Mouse (Mus musculus) R1 (cell line): Measurements from ENCODE around the gene Rab6b.

Source experiments
- DNase-seq: peaks from one replicate; pipeline ENCODE4 v3.0.0-alpha.2; 2018; ENCODE audit warnings: low read depth, low spot score

Gene Rab6b

DNA sequence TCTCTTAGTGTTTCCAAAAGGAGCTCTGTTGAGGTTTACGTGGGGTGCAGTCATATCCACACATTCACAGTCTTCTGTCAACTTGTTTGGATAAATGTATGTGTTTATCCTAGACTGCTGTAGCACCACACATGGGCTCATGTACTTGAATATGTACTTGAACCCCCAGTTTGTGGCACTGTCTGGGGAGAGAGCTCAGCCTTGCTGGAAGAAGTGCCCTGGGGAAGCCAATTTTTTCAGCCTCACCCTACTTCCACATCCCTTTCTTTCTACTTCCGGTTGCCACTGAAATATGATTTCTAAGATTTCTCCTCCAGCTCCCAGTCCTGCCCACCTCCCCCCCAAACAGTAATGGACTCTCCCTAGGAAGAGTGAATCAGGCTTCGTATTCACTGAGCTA lies 17.9 kb upstream of the Rab6b start:
- no peak for DNase-seq

DNA sequence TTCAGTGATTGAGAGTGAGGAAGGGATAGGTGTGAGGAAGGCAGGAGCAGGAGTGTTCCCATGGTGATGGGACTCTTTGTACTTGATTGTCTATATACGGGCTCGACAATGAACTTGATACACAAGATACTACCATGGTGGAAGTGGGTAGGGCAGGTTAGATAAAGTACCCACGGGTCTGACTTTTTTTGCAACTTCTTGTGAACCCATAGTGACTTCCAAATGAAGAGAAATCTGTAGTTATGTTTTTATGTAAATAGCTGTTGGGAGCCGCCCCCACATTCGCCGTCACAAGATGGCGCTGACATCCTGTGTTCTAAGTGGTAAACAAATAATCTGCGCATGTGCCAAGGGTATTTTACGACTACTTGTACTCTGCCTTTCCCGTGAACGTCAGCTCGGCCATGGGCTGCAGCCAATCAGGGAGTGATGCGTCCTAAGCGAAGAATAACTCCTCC lies 3.2 kb upstream of the Rab6b start:
- peak; percentile 49 for DNase-seq

DNA sequence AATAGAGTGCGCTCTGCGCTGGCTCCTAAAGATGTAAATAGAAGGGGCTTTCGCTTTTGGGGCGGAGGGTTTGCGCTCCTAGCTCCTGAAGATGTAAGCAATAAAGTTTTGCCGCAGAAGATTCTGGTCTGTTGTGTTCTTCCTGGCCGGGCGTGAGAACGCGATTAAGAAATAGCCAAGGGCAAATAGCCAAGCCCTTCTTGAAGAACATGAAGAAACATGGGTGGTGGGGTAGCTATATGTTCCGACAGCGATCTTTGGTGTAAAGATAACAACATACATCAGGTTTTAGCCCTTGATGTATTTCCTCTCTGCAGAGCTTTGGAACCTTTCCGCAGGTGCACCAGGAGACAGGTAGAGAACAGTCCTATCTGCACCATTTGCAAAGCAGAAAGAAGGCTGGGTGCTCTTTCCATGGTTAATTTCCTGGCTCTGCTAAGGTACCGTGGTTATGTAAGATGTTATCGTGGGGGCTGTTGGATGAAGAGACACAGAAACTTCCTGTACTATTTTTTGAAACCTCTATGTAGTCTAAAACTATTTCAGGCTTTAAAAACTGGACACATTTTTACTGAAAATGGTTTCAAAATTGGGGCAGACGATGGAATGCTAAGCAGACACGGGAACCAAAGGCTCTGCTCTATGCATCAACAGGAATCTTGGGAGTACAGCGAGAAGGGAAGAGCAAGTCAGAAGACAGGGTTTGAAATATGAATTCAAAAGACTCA lies 2.5 kb upstream of the Rab6b start:
- DNase-seq = no peak

DNA sequence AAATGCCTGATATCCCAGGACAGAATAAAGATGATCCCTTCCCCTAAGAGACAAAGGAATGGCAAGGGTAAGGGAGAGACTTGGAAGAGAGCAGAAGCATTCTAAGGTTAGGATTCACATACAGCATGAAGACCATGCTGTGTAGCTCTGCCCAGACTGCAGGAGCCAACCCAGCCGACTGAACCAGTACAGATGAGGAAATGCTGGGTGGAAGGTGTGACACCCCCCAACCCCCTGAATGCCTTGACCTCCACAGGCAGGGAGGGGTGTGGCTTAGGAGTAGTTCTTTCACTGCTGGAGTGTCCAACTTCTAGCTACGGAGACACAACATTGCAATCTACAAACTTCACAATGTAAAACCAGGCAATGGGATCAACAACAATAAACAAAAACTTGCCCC lies 1.7 kb upstream of the Rab6b start:
- DNase-seq = no peak

DNA sequence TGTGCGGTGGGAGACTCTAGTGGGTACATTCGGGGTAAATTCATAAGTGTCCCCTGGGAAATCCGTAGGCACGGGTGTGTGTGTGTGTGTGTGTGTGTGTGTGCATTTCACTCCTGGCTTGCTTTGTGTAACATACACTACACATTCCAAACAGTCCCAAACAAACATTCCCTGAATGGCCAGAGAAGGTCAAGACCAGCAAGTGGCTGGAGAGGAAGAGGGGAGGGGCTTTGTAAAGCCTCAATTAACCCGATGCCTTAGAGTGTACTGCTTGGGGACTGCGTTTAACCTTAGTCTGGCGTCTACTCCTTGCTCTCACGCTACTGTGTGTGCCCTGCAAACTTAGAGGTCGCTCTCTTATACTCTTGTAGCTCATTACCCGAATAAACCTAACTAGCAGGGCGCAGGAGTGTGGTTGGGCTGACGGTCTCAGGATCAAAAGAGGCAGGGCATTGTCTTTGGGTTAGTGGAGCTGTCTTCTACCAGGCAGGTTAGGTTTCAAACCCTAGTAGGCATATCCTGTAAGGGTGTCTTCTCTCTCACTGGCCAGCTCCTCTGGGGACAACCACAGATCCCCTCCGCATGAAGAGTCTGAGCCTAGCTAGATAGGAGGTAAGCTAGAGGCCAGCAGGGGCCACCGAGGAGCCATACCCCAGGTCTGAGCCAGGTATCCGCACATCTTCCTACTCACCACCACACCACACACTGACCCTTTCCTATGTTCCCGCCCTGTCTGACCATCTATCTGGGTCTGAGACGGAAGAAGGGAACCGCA lies 673 bp upstream of the Rab6b start:
- DNase-seq = no peak

DNA sequence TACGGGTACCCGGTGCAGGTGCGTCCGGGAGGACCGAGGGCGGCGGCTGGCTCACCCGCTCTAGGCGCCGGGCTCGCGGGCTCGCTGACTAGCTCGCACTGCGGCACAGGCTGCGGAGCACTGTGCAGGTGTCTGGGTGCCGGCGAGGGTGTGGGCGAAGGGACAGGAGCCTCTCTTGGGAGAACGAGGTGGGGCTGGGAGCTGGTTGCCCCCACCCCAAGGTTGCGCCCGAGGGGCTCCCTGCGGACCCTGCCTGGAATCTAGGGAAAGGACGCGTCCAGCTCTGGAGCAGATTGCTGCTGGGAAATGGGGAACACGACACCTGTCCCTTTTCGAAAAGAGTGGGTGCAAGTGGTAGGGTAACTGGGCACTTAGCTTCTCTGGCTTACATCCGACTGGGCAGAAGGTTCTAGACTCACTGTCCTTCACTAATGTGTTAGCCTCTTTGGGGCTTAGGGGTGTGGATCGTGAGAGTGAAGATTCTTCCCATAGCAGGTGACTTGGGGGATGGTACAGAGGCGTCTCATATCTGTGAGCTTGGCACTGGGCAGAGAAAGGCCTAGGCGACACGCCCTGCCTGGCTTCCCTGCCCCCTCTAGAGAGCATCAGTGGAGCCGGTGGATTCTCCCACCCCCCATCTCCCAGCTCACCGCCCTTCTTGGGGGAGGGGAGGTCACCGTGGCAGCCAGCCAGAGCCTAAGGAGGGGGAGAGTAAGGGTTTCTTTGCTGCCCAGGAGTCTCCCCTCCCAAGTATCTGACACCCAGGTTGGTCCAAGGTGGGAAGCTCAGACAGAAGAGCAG lies 1.1 kb downstream of the Rab6b start:
- no peak for DNase-seq

DNA sequence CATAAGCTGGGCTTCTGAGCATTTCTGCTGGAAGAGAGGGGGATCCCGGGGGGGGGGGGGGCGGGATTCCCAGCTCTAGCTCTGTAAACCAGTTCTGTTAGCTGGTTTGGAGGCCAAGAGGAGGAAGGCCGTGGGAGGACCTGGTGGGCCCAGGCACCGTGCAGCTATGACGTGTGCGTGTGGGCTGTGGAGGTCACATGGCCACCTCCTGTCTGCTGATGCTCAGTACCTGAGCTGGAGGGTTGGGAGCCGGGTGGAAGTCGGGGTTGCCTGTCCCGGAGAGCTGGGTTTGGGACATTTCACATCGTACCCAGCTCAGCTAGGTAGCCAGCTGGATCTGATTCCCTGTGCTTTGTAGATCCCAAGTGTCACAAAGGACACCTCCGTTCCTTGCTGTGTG lies 1.8 kb downstream of the Rab6b start:
- no peak for DNase-seq

DNA sequence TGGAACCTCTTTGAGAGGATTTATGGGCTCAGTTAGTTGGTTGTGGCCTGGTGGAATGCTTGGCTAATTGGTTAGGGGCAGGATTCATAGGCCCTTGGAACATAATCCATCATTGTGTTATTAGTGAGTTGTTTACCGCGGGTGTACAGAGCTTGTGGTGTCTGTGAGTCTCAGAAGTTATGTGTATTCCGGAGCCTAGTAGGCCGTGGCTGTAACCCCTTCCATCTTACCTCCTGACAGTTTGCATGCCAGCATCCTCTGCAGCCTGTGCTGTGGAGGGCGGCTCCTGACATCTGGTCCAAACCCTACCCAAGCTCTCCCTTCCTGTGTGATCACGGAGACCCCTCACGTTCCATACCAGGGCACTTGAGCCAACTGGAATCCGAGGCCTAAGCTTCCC lies 2.7 kb downstream of the Rab6b start:
- no peak for DNase-seq

DNA sequence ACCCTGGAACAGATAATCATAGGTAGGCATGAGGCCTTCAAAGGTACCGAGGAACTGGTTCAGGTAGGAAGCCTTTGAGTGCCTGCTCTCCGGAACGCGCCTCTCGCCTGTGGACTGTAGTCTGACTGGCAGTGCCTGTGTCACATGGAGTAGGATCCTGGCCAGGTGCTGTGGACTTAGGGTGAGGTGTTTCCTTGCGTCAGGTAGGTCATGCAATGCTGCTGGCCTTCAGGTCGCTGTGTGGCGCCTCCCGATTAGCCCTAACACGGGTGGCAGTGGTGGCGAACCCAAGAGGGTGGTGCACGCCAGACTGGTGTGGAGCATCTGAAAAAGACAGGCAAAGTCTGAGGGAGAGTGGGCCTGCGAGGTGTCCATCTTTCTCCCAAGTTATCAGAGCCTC lies 3.3 kb downstream of the Rab6b start:
- no peak for DNase-seq

DNA sequence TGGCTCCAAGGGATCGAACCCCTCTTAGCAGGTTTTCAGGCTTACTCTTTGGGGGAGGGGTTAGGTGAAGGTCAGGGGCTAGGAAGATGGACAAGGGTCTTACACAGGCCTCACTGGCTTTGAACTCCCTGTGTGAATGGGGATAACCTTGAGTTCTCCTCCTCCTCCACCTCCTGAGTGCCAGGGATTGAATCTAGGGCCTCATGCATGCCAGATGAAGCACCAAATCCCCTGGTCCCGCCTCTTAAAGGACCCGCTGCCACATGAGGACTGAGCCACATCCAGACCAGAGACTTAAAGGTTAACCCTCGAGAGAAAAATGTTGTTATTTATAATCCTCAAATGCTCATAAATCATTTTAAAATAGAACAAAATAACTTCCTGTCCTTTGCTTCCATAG lies 5.4 kb downstream of the Rab6b start:
- DNase-seq = no peak

DNA sequence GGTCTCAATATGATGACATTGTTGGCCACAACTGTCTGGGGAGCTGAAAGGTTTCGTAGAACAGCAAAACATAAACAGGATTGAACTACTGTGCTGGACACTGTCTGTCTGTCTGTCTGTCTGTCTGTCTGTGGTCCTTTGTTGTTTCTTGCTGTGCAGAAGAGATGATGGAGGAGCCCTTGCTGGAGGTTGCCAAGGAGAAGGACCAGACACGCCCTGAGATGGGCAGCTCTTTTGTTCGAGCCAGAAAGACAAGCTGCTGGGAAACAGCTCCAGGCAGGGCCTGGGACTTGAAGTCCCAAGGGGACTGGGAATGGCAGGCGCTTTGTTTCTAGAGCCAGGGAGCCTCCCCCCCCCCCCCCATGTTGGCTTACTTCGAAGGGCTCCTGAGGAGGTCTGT lies 5.9 kb downstream of the Rab6b start:
- DNase-seq = no peak

DNA sequence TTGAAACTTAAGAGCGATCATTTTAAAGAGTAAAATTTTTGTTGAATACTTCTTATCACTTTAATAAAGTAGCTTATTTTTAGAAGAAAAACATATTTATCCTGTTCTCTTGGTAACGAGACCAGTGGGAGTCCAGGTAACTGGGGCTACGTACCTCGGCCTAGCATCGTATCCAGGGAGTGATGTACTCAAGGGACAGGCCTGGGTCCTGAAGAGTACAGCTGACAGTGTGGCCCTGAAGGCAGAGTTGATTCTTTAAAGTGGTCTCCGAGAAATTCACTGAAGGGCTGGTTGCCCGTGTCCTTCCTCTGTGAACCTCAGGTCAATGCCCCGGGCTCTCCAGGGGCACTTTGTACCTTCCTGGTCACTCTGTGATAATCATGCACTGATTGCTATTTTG lies 6.4 kb downstream of the Rab6b start:
- DNase-seq = no peak

DNA sequence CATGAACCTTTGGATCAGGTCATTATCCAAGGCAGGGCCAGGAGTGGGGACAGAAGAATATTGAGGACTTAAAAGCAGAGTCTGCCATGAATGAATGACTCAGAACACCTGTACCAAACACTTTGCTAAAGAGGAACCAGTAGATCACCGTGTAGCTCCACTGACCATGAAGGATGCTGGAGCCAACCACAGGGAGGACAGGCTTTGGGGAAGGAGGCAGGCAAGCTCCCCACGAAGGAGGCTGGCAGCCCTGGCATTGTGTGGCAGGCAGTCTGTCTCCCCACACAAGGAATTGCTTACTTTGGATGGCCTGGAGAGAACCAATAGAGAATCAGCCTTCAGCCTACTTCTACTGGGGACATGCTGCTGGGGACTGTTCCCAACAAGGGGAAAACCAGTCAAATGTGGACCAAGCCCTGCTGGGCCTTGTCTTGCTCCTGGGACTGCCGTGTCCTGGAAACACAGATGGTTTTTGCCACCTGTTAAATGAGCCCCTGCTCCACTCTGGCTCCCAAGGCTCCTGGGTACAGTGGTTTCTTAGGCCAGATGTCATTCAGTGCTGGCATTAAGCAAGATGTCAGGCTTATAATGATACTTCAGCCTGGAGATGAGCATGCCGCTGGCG lies 7.2 kb downstream of the Rab6b start:
- no peak for DNase-seq

DNA sequence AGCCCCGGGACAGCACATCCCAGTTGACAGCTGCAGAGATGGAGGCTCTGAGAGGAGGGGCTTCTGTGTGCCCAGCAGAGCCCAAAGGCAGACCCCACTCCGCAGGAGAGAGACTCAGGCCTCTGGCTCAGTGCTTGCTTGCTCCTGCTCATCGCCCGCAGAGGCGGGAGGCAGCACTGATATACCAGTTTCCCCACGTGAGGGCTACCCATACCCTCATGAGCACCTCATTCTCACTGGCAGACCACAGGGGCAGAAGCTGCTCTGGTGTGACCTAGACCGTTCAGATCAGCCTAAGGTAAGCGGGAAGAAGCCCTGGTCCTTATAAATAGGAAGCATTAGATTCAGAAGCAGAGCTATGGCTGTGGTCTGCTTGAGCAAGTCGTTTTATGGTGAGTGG lies 8.2 kb downstream of the Rab6b start:
- no peak for DNase-seq

DNA sequence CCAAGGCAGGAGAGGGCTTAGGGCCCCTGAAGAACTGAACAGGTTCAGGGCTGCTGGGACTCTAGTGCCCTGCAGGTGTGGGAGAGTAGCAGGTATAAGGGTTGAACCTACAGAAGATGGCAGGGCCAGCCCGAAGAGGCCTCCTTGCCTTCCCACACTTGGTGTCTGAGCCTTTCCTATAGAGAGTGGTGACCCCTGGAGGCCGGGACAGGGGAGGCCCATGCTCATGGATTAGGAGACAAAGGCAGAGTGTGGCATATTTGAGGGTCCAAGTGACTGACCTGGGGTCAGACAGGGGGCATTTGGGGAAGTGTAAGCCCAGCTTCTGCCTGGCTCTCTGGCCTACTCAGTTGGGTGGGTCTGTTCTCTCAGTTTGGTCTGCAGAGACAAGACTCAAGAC lies 8.6 kb downstream of the Rab6b start:
- DNase-seq = no peak

DNA sequence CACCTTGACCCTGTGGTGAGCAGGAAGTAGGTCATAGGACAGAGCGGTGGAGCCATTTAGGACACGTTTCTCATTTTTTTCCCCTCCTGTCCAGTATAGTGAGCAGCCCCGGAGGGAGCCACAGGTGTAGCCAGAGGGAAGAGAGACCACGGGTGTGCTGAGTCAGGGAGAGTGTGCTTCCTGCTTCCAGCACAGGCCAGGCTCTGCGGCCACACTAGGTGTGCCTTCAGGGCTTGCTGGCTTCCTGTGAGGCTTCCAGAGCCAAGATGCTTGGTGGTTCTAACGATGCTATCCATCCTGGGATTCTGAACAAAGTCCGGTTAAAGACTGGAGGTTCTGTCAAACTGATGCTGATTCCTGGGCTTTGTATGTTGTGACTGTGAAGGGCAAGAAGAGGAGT lies 10.0 kb downstream of the Rab6b start:
- DNase-seq = no peak

DNA sequence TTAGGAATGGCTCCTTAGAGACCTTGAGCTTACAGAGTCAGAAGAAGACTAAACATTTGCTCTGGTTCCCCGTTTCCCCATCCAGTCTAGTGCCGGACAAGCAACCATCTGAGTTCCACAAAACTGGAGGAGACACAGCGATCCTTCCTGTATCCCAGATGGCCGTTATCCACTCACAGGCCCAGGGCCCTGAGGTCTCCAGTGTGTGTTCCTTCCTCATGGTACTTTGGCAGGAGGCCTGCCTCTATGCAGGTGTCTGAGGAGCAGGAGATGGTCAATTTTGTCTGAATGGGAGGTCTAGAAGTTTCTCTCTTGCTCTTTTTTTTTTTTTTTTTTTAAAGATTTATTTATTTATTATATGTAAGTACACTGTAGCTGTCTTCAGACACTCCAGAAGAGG lies 13.2 kb downstream of the Rab6b start:
- DNase-seq = no peak

DNA sequence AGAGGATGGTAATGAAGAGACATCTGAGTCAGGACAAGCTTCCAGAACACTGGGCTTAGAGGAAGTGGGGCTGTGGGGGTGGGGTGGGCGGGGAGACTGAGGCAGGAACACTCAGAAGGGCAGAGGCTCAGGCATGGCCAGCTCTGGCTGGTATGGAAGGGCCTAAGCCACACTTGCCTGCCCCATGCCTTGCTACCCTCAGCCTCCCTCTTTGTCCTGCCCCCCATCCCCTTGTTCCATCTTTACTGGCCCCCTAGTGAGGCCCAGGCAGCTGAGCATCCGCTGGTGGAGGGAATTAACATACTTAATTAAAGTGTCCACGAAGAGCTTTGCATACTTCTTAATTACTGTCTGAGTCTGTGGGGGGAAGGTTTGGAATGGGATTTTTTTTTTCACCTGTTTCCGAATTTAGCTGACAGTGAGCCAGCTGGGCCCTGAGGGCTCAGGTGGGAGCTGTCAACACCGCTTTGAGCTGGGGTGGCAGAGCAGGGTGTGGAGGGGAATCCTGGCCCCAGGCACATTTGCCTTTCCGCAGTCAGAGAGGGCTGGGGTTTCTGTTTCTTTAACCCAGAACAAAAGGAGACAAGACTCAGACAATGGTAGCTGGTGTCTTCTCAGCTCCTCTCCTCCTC lies 22.0 kb downstream of the Rab6b start:
- peak; percentile 54 for DNase-seq

DNA sequence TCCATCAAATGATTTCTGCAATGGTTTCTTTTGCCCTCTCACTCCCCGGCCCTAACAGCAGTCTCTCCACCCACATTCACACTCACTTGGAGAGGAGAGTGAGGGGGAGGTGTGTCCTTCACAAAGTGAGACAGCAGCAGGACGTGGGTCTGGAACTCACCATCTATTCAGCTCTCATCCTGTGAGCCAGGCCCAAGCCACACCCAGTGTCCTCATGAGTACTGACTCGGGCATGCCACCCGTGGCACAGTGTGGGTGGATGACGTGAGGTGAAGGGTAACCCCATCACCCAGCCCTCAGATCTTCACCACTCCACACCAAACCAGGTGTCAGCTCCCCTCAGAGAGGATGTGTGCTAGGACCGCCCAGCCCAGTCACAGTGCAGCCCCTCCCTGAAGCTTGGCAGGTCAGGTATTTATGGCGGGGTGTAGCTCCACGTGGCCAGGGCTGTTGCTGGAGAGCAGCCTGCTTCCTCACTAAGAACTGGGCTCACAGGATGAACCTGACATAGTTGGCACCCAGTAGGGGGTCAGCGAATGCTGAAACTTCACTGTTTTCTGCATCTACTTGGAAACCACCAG lies 23.0 kb downstream of the Rab6b start:
- peak; percentile 56 for DNase-seq

DNA sequence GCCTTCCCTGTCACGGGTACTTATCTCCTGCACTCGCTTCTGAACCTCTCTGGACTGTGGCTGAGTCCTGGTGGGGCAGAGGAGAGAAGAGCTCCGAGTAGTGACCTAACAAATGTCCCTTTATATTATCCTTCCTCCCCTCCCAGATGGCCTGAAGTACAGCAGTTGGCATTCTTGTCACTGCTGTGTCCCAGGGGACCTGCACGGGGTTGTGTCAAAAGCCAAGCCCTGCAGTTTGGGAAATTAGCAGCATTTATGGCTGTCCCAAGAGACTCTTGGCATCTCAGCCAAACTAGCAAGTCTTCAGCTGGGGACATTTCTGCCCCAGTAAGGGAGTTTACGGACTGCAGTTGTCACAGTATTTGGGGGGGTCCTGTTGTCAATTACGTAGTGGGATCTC lies 27.9 kb downstream of the Rab6b start:
- DNase-seq = no peak

DNA sequence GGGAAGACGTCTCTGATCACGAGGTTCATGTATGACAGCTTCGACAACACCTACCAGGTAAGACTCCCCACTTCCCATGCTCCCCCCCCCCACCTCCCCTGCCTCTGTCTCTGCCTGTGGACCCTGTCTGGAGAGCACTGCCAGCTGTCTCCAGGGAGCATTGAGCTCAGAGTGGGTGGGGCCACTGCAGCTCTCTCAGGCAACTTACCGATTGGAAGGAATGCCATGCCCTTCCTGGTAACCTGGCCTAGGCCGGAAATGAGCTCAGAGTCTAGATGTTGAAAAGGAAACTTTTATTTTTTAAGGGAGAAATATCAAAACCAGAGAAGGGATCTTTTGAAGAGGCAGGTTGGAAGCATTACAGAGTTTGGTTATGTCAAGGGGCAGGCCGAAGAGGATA lies 28.8 kb downstream of the Rab6b start:
- peak; percentile 62 for DNase-seq
